Mouse (Mus musculus) heart, adult 2 months (tissue): Measurements from ENCODE around the gene Rnh1.

Experiments used
- CTCF ChIP-seq: fragments of 200-600 bp; IDR thresholded peaks from 2 replicates; pipeline ENCODE4 v1.8.1; 2022; ENCODE audit warnings: antibody characterized with exemption, mild to moderate bottlenecking, moderate library complexity
- POLR2A ChIP-seq: fragments of 200-500 bp; IDR thresholded peaks from 2 replicates; pipeline ENCODE4 v1.6.1; 2011; ENCODE audit warnings: mild to moderate bottlenecking, low read depth, low read length, control low read depth; ENCODE audit not compliant: insufficient read depth

- TF ChIP-seq CTCF (no peak), POLR2A (no peak)
These were observed 24.1 kb upstream of the Rnh1 start for GRCm38 (mm10) chr7:141196619-141197282.
